Comparison of ENCODE assay signal across 23 mouse cellular contexts in genomic region chr11:107720264-107721021, GRCm38 (mm10). TPM values are rescaled to one million over a fixed set of nuclear protein-coding genes. Genes with fewer than 3 reads are reported as not detected.
DNase-seq lines count a peak whose midpoint lies in the region; ATAC-seq and TF ChIP-seq lines count a peak whose summit lies in the region.
"Had no signal": no experiment of that assay in that cellular context is flagged by ENCODE, and none has a peak within 500 bp of the region (broad histone marks: within the 10 kb centered on the region; RNA-seq: fewer than 3 reads in every experiment).

No protein-coding gene starts in this region.

- dilution Hi-C loops in CH12.LX (cut with MboI; ENCODE audit: extremely low pct_ligation_motif_present, extremely low pct_unique_long_range_greater_than_20kb, low sequenced_read_pairs), result no loop called here

- TF ChIP-seq POLR2A in CH12.LX (IDR thresholded peaks at IDR 0.05; ENCODE audit: low read depth, low read length), result no peak
- TF ChIP-seq POLR2A in cerebellum, adult 2 months (IDR thresholded peaks at IDR 0.05; ENCODE audit: borderline replicate concordance, insufficient read depth, low read length), result no peak

- peak overlapping the region; percentile 68 for H3K4me2 ChIP-seq in CH12.LX (ENCODE audit: insufficient read depth, low read depth, poor library complexity, severe bottlenecking)
- no peak overlapping the region for H3K4me2 ChIP-seq in kidney, embryonic 16.5 days (replicated peaks; ENCODE audit: low read depth, low read length)
- H3K4me2 ChIP-seq in midbrain, embryonic 11.5 days, result no peak overlapping the region
- H3K4me2 ChIP-seq: embryonic facial prominence, embryonic 13.5 days; forebrain, embryonic 12.5 days; heart, embryonic 13.5 days; hindbrain, embryonic 13.5 days had no signal

- peak overlapping the region in 2 of 3 experiments; percentile 10 to 15 for H3K4me3 ChIP-seq in CH12.LX (replicated peaks in 1 of 3; ENCODE audit: low read depth in 2 of 3, low read length in 2 of 3, poor library complexity in 1 of 3)
- H3K4me3 ChIP-seq in kidney, embryonic 16.5 days (ENCODE audit: low read length), result no peak overlapping the region
- H3K4me3 ChIP-seq in midbrain, embryonic 11.5 days (ENCODE audit: low read depth, low read length), result no peak overlapping the region
- no peak overlapping the region for H3K4me3 ChIP-seq in cerebellum, adult 2 months (replicated peaks; ENCODE audit: insufficient read depth, low read depth, low read length)
- H3K4me3 ChIP-seq: embryonic facial prominence, embryonic 13.5 days; forebrain, embryonic 12.5 days; heart, embryonic 13.5 days; hindbrain, embryonic 13.5 days had no signal

- no peaks in the 10 kb centered on the region for H3K27me3 ChIP-seq in CH12.LX (replicated peaks)
- H3K27me3 ChIP-seq in kidney, embryonic 16.5 days (ENCODE audit: insufficient read depth, low read length), result no peaks in the 10 kb centered on the region
- no peaks in the 10 kb centered on the region for H3K27me3 ChIP-seq in midbrain, embryonic 11.5 days (ENCODE audit: control insufficient read depth, insufficient read depth, low read length)
- H3K27me3 ChIP-seq in cerebellum, adult 2 months (ENCODE audit: control insufficient read depth, insufficient read depth, low read length), result no peaks in the 10 kb centered on the region
- H3K27me3 ChIP-seq: embryonic facial prominence, embryonic 13.5 days; forebrain, embryonic 12.5 days; heart, embryonic 13.5 days; hindbrain, embryonic 13.5 days had no signal

- ATAC-seq in megakaryocyte, adult 5-6 weeks (ENCODE audit: poor library complexity, severe bottlenecking), result peak; percentile 72
- no peak for ATAC-seq in kidney, embryonic 16.5 days (ENCODE audit: low FRiP score, low TSS enrichment)
- ATAC-seq in midbrain, embryonic 11.5 days (ENCODE audit: low FRiP score), result no peak
- ATAC-seq in activated CD4-positive, CD25-positive, alpha-beta regulatory T cell, adult 4 months, result no peak
- ATAC-seq: CD4-positive, CD25-positive, alpha-beta regulatory T cell, adult 4 months; forebrain, embryonic 16.5 days; hindbrain, postnatal 0 days had no signal

- WGBS in kidney, embryonic 16.5 days, result 60% methylated on average over 9 of the region's 9 CpGs
- 91% methylated on average over 9 of the region's 9 CpGs for WGBS in midbrain, embryonic 11.5 days
- 89% methylated on average over 9 of the region's 9 CpGs for WGBS in cerebellum, adult 2 months

- TF ChIP-seq CTCF in CH12.LX (conservative IDR thresholded peaks at IDR 0.05 in 1 of 2, IDR thresholded peaks at IDR 0.05 in 1 of 2; ENCODE audit: low read depth in 2 of 2, low read length in 2 of 2), result no peak
- TF ChIP-seq CTCF in cerebellum, adult 2 months (IDR thresholded peaks at IDR 0.05; ENCODE audit: borderline replicate concordance, insufficient read depth, low read depth, low read length), result no peak

- H3K9ac ChIP-seq in CH12.LX (ENCODE audit: insufficient read depth, low read depth), result peak overlapping the region; percentile 17; the same call in 1 of the 2 replicates
- H3K9ac ChIP-seq in kidney, embryonic 16.5 days (replicated peaks; ENCODE audit: low read length), result no peak overlapping the region
- H3K9ac ChIP-seq in midbrain, embryonic 11.5 days (ENCODE audit: low read length), result no peak overlapping the region
- H3K9ac ChIP-seq: embryonic facial prominence, embryonic 13.5 days; forebrain, embryonic 12.5 days; heart, embryonic 13.5 days; hindbrain, embryonic 13.5 days had no signal

- TF ChIP-seq EP300 in CH12.LX (IDR thresholded peaks at IDR 0.05; ENCODE audit: low read length), result peak; percentile 94

- DNase-seq in 416B (ENCODE audit: low read depth) (peak; percentile 51), CH12.LX (ENCODE audit: extremely low read depth) (peak; percentile 100)
- peak; percentile 24 for DNase-seq in c-Kit-positive CD71-negative TER-119-negative erythroid progenitor cells, embryonic 14.5 days (ENCODE audit: low read depth)
- DNase-seq in midbrain, embryonic 11.5 days (ENCODE audit: low spot score, missing footprints), result no peak
- DNase-seq in cerebellum, adult 2 months, result no peak
- DNase-seq: adrenal gland, postnatal 25 days; cerebellum, adult 8-10 months; cerebellum, postnatal 14 days; gastrocnemius, postnatal 14 days; heart, postnatal 36 days; kidney, adult 11 months had no signal

- in situ Hi-C loops in CH12.LX (cut with MboI; ENCODE audit: low pct_ligation_motif_present, low pct_unique_long_range_greater_than_20kb, low sequenced_read_pairs), result no loop called here

- TF ChIP-seq RAD21 in CH12.LX (IDR thresholded peaks at IDR 0.05; ENCODE audit: low read depth, low read length), result no peak; the same call in none of the 2 replicates

- peaks cover 17% of the 10 kb centered on the region for H3K9me3 ChIP-seq in CH12.LX (replicated peaks; ENCODE audit: low read length)
- H3K9me3 ChIP-seq in kidney, embryonic 16.5 days (ENCODE audit: low read length), result 0 out of 2 replicates have a peak, but pooled peaks cover 5% of the 10 kb centered on the region
- no peaks in the 10 kb centered on the region; the same call in 1 of the 2 replicates for H3K9me3 ChIP-seq in midbrain, embryonic 11.5 days (ENCODE audit: control insufficient read depth, low read length)
- H3K9me3 ChIP-seq: forebrain, embryonic 12.5 days had no signal

- no peaks in the 10 kb centered on the region for H3K36me3 ChIP-seq in CH12.LX (replicated peaks in 1 of 2; ENCODE audit: control insufficient read depth in 1 of 2, insufficient read depth in 1 of 2, low read length in 1 of 2)
- no peaks in the 10 kb centered on the region for H3K36me3 ChIP-seq in kidney, embryonic 16.5 days (ENCODE audit: insufficient read depth, low read length)
- no peaks in the 10 kb centered on the region for H3K36me3 ChIP-seq in midbrain, embryonic 11.5 days (ENCODE audit: control insufficient read depth, insufficient read depth, low read length)
- H3K36me3 ChIP-seq: embryonic facial prominence, embryonic 13.5 days; forebrain, embryonic 12.5 days; heart, embryonic 13.5 days had no signal

- peaks cover 9 to 21% of the 10 kb centered on the region in 2 experiments for H3K4me1 ChIP-seq in CH12.LX (ENCODE audit: control insufficient read depth in 1 of 2, insufficient read depth in 2 of 2)
- peaks cover 7% of the 10 kb centered on the region; the same call in 1 of the 2 replicates for H3K4me1 ChIP-seq in kidney, embryonic 16.5 days (ENCODE audit: insufficient read depth, low read length)
- no peaks in the 10 kb centered on the region for H3K4me1 ChIP-seq in midbrain, embryonic 11.5 days (ENCODE audit: control insufficient read depth, insufficient read depth, low read length)
- no peaks in the 10 kb centered on the region for H3K4me1 ChIP-seq in cerebellum, adult 2 months (ENCODE audit: control insufficient read depth, insufficient read depth, low read length)
- H3K4me1 ChIP-seq: embryonic facial prominence, embryonic 13.5 days; forebrain, embryonic 12.5 days; heart, embryonic 13.5 days; hindbrain, embryonic 13.5 days had no signal

- H3K79me2 ChIP-seq in CH12.LX (replicated peaks; ENCODE audit: control insufficient read depth, extremely low read depth, insufficient read depth, poor library complexity, severe bottlenecking), result no peaks in the 10 kb centered on the region

- H3K27ac ChIP-seq in CH12.LX (ENCODE audit: insufficient read depth, low read depth), result no peak overlapping the region
- no peak overlapping the region for H3K27ac ChIP-seq in kidney, embryonic 16.5 days (ENCODE audit: low read length)
- H3K27ac ChIP-seq in midbrain, embryonic 11.5 days (ENCODE audit: low read depth, low read length), result no peak overlapping the region
- H3K27ac ChIP-seq in cerebellum, adult 2 months (ENCODE audit: insufficient read depth, low read length), result no peak overlapping the region
- H3K27ac ChIP-seq: embryonic facial prominence, embryonic 13.5 days; forebrain, embryonic 12.5 days; heart, embryonic 13.5 days; hindbrain, embryonic 13.5 days; hindbrain, postnatal 0 days had no signal

TF ChIP-seq in CH12.LX, 34 proteins besides CTCF, POLR2A, EP300 and RAD21 (continues in another document):
- no peak for TF ChIP-seq ZMIZ1 (IDR thresholded peaks at IDR 0.05; ENCODE audit: low read depth, low read length)
- TF ChIP-seq KAT2A (IDR thresholded peaks at IDR 0.05; ENCODE audit: insufficient replicate concordance, low read length), result no peak
- peak; percentile 63 for TF ChIP-seq MAFK (IDR thresholded peaks at IDR 0.05; ENCODE audit: insufficient replicate concordance, low read length)
- TF ChIP-seq POLR2AphosphoS2 (IDR thresholded peaks at IDR 0.05; ENCODE audit: low read depth, low read length), result no peak
- TF ChIP-seq IRF4 (IDR thresholded peaks at IDR 0.05; ENCODE audit: low read depth, low read length), result peak; percentile 73
- TF ChIP-seq TCF12 (IDR thresholded peaks at IDR 0.05; ENCODE audit: low read depth, low read length), result peak; percentile 71
- TF ChIP-seq MYC (IDR thresholded peaks at IDR 0.05; ENCODE audit: low read depth, low read length), result peak; percentile 28; the same call in 1 of the 2 replicates
- TF ChIP-seq NRF1 (IDR thresholded peaks at IDR 0.05; ENCODE audit: low read depth, low read length), result peak; percentile 86
- no peak for TF ChIP-seq ZC3H11A (IDR thresholded peaks at IDR 0.05; ENCODE audit: low read depth, low read length)
- no peak for TF ChIP-seq MAZ (IDR thresholded peaks at IDR 0.05; ENCODE audit: low read depth, low read length)
- no peak for TF ChIP-seq ELF1 (IDR thresholded peaks at IDR 0.05; ENCODE audit: low read depth, low read length)
- no peak for TF ChIP-seq GABPA (IDR thresholded peaks at IDR 0.05; ENCODE audit: insufficient replicate concordance, low read depth, low read length)
- peak; percentile 78 for TF ChIP-seq MEF2A (IDR thresholded peaks at IDR 0.05; ENCODE audit: borderline replicate concordance, low read depth, low read length)
- TF ChIP-seq NELFE (IDR thresholded peaks at IDR 0.05; ENCODE audit: low read depth, low read length), result peak; percentile 26; the same call in 1 of the 2 replicates
- TF ChIP-seq PAX5 (IDR thresholded peaks at IDR 0.05; ENCODE audit: low read length), result no peak
- TF ChIP-seq TBP (conservative IDR thresholded peaks at IDR 0.05; ENCODE audit: low read depth, low read length), result peak; percentile 97
- no peak; the same call in 1 of the 2 replicates for TF ChIP-seq MAX (IDR thresholded peaks at IDR 0.05; ENCODE audit: low read length)
- TF ChIP-seq JUN (IDR thresholded peaks at IDR 0.05; ENCODE audit: insufficient read depth, low read depth, low read length), result peak; percentile 77

RNA-seq across cellular contexts. Expression of gene Cacng1, which starts 4.1 kb away (rescaled TPM):
- not detected in 2 replicates for total RNA-seq in CH12.LX (2012; rRNA removed)
- total RNA-seq in CH12.LX (2014; rRNA removed), result not detected in 2 replicates
- polyA plus RNA-seq in CH12.LX (2012; ENCODE audit: insufficient read length, low read depth), result not detected in 2 replicates
- not detected in 2 replicates for total RNA-seq in megakaryocyte, adult 5-6 weeks (2015)
- not detected in 2 replicates for total RNA-seq in megakaryocyte, adult 5-6 weeks (2017)
- 0.95 and 1.3 TPM in 2 replicates for polyA plus RNA-seq in kidney, embryonic 16.5 days (2015; fragmentation: Nextera tagmentation; extraction: Ambion mirVana)
- polyA plus RNA-seq in midbrain, embryonic 11.5 days (2014; fragmentation: Nextera tagmentation; extraction: Ambion mirVana), result 0.25 TPM in 1 of 2 replicates, not detected in the other
- not detected for polyA plus RNA-seq in activated CD4-positive, CD25-positive, alpha-beta regulatory T cell, adult 4 months (2017; shearing (Covaris generic))
- polyA plus RNA-seq in cerebellum, adult 2 months (2012; rRNA removed), result 0.13 and 0.14 TPM in 2 replicates
- total RNA-seq: adrenal gland, postnatal 25 days; heart, postnatal 36 days had no signal
- polyA plus RNA-seq: CD4-positive, CD25-positive, alpha-beta regulatory T cell, adult 4 months; heart, postnatal 0 days; intestine, embryonic 14.5 days had no signal

Comparison
In these comparisons a context has a peak if more than half of its experiments do, and no peak if none do; other contexts are left out.
1. DNase-seq: peak in 416B (single experiment), CH12.LX (single experiment) and c-Kit-positive CD71-negative TER-119-negative erythroid progenitor cells, embryonic 14.5 days (single experiment); none in midbrain, embryonic 11.5 days (single experiment) and cerebellum, adult 2 months (0 of 2).
2. H3K4me3 ChIP-seq: peak in CH12.LX (2 of 3); none in kidney, embryonic 16.5 days (single experiment), midbrain, embryonic 11.5 days (single experiment) and cerebellum, adult 2 months (single experiment).